Mouse (Mus musculus) heart, embryonic 10.5 days (tissue): ENCODE measurements around the gene Tmc7. TPM values are rescaled to one million over a fixed set of nuclear protein-coding genes. Genes with fewer than 3 reads are reported as not detected.

Experiments used
- DNase-seq: peaks from one replicate; pipeline ENCODE4 v3.0.0-alpha.2; 2017; ENCODE audit warnings: low spot score
- H3K27ac ChIP-seq: fragments of 300-500 bp; sonication (generic); 2 replicates; pipeline ENCODE4 v1.5.1; 2016; ENCODE audit warnings: mild to moderate bottlenecking
- H3K27me3 ChIP-seq: fragments of 300-500 bp; sonication (generic); 2 replicates; pipeline ENCODE4 v1.6.1; 2016; ENCODE audit warnings: mild to moderate bottlenecking; ENCODE audit not compliant: poor library complexity, insufficient read depth, severe bottlenecking
- H3K36me3 ChIP-seq: fragments of 300-500 bp; sonication (generic); 2 replicates; pipeline ENCODE4 v1.6.1; 2016; ENCODE audit warnings: mild to moderate bottlenecking, moderate library complexity
- H3K4me1 ChIP-seq: fragments of 300-500 bp; sonication (generic); 2 replicates; pipeline ENCODE4 v1.6.1; 2016; ENCODE audit warnings: mild to moderate bottlenecking
- H3K4me3 ChIP-seq: fragments of 300-500 bp; sonication (generic); 2 replicates; pipeline ENCODE4 v1.5.1; 2016; ENCODE audit warnings: mild to moderate bottlenecking, moderate library complexity
- H3K9me3 ChIP-seq: fragments of 300-500 bp; sonication (generic); 2 replicates; pipeline ENCODE4 v1.6.1; 2016; ENCODE audit warnings: mild to moderate bottlenecking, moderate library complexity
- WGBS: fragments of 180-500 bp; shearing (Covaris S2); methylation state at CpG from one replicate; pipeline ENCODE4 v1.1.7; 2016; 5-methylcytosine and 5-hydroxymethylcytosine counted together
- polyA plus RNA-seq: library from polyadenylated mRNA; unstranded; fragments of >200 nt; fragmentation: Nextera tagmentation; extraction: Ambion mirVana; gene quantifications from 2 replicates; pipeline ENCODE4 v1.2.1, GENCODE M21; 2016

Tmc7 gene
- polyA plus RNA-seq, 1 experiment from 2014 or later, result 2.8 TPM

- Histone ChIP-seq H3K36me3 (0 out of 2 replicates have a peak, but pooled peaks cover 7% of the 10 kb centered on the region), H3K9me3 (no peaks in the 10 kb centered on the region; the same call in 1 of the 2 replicates), H3K4me3 (no peak overlapping the region), H3K27me3 (peaks cover 15% of the 10 kb centered on the region), H3K4me1 (peaks cover 11% of the 10 kb centered on the region; the same call in 1 of the 2 replicates), H3K27ac (peak overlapping the region; percentile 12; the same call in 1 of the 2 replicates)
- DNase-seq, result no peak
- WGBS, result 55% methylated on average over 3 of the region's 3 CpGs
These were observed 6.3 kb downstream of the Tmc7 start for GRCm38 (mm10) chr7:118578269-118578668.

GRCm38 (mm10) chr7:118572039-118572438 is 12.5 kb downstream of the Tmc7 start:
- H3K36me3 ChIP-seq, result no peaks in the 10 kb centered on the region
- H3K27ac ChIP-seq, result no peak overlapping the region
- no peaks in the 10 kb centered on the region for H3K27me3 ChIP-seq
- no peak for DNase-seq
- H3K4me3 ChIP-seq, result no peak overlapping the region
- no peaks in the 10 kb centered on the region for H3K4me1 ChIP-seq
- no peaks in the 10 kb centered on the region for H3K9me3 ChIP-seq
- 62% methylated on average over 5 of the region's 5 CpGs for WGBS

DNA sequence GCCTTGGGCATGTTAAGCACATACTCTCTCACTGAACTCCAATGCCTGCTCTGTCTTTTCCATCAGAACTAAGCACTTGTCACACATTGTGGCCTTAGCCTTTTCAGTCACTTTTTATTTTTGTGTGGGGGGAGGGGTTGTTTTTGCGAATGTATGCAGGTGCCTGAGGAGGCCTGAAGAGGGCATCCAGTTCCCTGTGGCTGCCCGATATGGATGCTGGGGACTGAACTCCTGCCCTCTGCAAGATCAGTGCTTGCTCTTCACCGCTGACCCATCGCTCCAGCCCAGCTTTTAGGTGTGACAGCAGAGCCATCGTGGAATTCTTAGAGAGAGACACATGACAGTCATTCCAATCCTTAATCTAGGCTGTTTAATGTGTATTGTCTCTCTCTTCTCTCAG is 13.2 kb downstream of the Tmc7 start:
- no peaks in the 10 kb centered on the region for H3K27me3 ChIP-seq
- no peak overlapping the region for H3K4me3 ChIP-seq
- WGBS, result 43% methylated on average over 5 of the region's 5 CpGs
- no peaks in the 10 kb centered on the region for H3K4me1 ChIP-seq
- no peaks in the 10 kb centered on the region for H3K36me3 ChIP-seq
- H3K9me3 ChIP-seq, result no peaks in the 10 kb centered on the region
- H3K27ac ChIP-seq, result no peak overlapping the region
- DNase-seq, result no peak

GRCm38 (mm10) chr7:118569121-118569543 is 15.4 kb downstream of the Tmc7 start:
- Histone ChIP-seq H3K27ac (no peak overlapping the region), H3K27me3 (no peaks in the 10 kb centered on the region), H3K9me3 (no peaks in the 10 kb centered on the region), H3K36me3 (no peaks in the 10 kb centered on the region), H3K4me1 (no peaks in the 10 kb centered on the region), H3K4me3 (no peak overlapping the region)
- 81% methylated on average over 6 of the region's 6 CpGs for whole genome bisulfite sequencing
- no peak for DNase-seq

DNA sequence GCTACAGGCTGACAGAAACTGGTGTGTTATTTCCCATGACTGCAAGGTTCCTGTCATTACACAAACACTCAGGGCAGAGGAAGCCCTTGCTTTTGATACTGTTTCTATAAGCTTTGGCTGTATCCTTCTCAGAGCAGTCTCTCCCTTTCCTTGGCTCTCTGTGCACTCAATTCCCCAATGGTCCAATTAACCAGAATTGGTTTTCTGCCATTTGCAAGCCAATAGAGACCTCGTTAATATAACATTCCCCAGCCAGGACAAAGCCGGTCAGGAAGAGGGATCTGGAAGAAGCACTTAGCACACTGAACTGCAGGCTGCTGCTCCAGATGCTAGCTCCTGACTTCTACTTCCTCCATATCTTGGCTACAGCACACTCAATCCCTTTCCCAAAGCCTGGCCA is 30.2 kb downstream of the Tmc7 start:
- 92% methylated on average over 2 of the region's 2 CpGs for WGBS
- Histone ChIP-seq H3K4me3 (no peak overlapping the region), H3K4me1 (no peaks in the 10 kb centered on the region), H3K36me3 (peaks cover 5% of the 10 kb centered on the region; the same call in 1 of the 2 replicates), H3K27ac (no peak overlapping the region), H3K27me3 (no peaks in the 10 kb centered on the region), H3K9me3 (no peaks in the 10 kb centered on the region)
- no peak for DNase-seq

DNA sequence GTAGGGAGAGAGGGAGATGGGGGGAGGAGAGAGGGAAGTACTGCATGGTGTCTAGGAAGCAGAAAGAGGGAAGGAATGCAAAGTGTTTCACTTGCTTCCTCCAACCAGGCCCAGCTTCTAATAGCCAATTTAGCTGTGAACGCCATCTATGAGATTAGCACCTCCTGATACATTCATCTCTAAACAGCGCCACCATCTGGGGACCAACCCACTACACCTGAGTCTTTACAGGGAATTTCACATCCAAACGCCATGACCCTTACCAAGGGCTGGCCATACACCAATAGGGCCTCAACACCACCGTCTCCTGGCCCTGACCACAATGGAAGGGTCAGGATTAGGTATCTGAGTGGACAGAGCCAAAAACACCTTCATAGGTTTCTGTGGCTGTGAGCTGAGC is 30.7 kb downstream of the Tmc7 start:
- Histone ChIP-seq H3K36me3 (peaks cover 8% of the 10 kb centered on the region; the same call in 1 of the 2 replicates), H3K4me3 (no peak overlapping the region), H3K9me3 (no peaks in the 10 kb centered on the region), H3K4me1 (no peaks in the 10 kb centered on the region), H3K27me3 (no peaks in the 10 kb centered on the region), H3K27ac (no peak overlapping the region)
- no peak for DNase-seq
- 67% methylated on average over 4 of the region's 4 CpGs for WGBS

GRCm38 (mm10) chr7:118547451-118547850 is 37.1 kb downstream of the Tmc7 start:
- 72% methylated on average over 10 of the region's 10 CpGs for WGBS
- DNase-seq, result no peak
- Histone ChIP-seq H3K9me3 (no peaks in the 10 kb centered on the region), H3K4me3 (no peak overlapping the region), H3K36me3 (peaks cover 8% of the 10 kb centered on the region; the same call in 1 of the 2 replicates), H3K27ac (no peak overlapping the region), H3K27me3 (no peaks in the 10 kb centered on the region; the same call in 1 of the 2 replicates), H3K4me1 (no peaks in the 10 kb centered on the region)

DNA sequence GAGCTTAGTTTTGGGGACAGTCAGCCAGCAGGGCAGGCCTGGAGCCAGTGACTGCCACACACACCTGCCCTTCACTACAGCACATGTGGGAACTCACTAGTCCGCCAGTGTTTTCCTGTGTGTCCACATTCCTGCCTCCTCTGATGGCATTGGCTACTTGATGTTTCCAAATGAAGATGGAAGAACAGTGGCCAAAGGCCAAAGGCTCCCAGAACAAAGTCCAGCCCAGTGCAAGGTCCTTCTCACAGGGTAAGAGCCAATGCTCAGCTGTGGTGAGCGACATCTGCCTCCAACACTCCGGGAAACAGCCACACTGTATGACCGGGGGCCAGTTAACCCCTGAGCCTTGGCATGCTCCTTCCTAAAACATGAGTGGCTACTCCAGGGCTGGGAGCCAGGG is 40.4 kb downstream of the Tmc7 start:
- H3K9me3 ChIP-seq, result no peaks in the 10 kb centered on the region
- H3K4me3 ChIP-seq, result no peak overlapping the region
- 86% methylated on average over 4 of the region's 4 CpGs for WGBS
- no peak for DNase-seq
- H3K4me1 ChIP-seq, result no peaks in the 10 kb centered on the region
- no peak overlapping the region for H3K27ac ChIP-seq
- no peaks in the 10 kb centered on the region; the same call in 1 of the 2 replicates for H3K27me3 ChIP-seq
- H3K36me3 ChIP-seq, result 0 out of 2 replicates have a peak, but pooled peaks cover under 1% of the 10 kb centered on the region

GRCm38 (mm10) chr7:118535076-118535475 is 49.5 kb downstream of the Tmc7 start:
- Histone ChIP-seq H3K27ac (no peak overlapping the region), H3K4me1 (peaks cover 4% of the 10 kb centered on the region; the same call in 1 of the 2 replicates), H3K36me3 (no peaks in the 10 kb centered on the region), H3K27me3 (no peaks in the 10 kb centered on the region), H3K4me3 (no peak overlapping the region), H3K9me3 (no peaks in the 10 kb centered on the region)
- DNase-seq, result no peak
- WGBS, result 87% methylated on average over 4 of the region's 4 CpGs

DNA sequence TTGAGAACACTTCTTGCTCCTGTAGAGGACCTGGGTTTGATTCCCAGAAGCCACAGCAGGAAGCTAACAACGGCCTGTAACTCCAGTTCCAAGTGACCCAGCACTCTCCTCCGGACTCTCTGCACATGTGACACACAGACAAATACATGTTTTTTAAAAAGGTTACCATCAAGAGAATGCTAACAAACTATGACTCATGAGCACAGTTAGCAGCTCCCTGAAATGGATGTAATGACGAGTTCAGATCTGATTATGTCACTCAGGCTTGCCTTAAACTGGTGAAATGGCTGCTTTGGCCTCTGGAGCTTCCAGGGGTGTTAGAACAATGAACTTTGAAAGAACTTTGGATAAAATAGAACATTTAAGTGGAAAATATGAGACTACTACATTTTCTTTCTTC is 50.2 kb downstream of the Tmc7 start:
- no peak overlapping the region for H3K4me3 ChIP-seq
- WGBS, result 75% methylated on average over 3 of the region's 3 CpGs
- H3K27ac ChIP-seq, result no peak overlapping the region

DNA sequence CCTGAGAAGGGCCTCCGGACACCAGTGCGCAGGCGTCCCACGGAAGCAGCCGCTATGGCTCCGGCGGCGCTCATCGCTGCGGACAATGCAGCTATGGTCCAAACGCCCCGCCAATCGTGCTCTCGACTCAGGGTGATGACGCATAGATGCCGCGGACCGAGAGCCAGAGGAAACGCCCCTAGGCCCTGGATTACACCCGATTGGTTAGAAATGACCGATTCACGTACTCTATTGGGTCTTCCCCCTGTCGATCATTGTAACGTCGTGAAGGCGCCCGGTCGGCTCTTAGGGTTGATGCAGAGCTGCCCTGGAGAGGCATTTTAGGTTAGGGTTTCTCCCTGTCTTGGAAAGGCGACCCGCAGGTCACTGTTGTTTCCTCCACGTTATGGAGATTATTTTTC is 51.4 kb downstream of the Tmc7 start, which contains the start of gene Coq7:
Gene Coq7, minus strand, starts transcription at position 179 of the 401 bp plus-strand sequence.
- H3K4me3 ChIP-seq, result peak within 1 kb of the TSS; percentile 80
- under 1% methylated on average over 31 of the region's 31 CpGs for WGBS
- H3K27ac ChIP-seq, result peak within 1 kb of the TSS; percentile 100
- H3K36me3 ChIP-seq, result 0 out of 2 replicates have a peak, but pooled peaks cover under 1% of the 10 kb centered on the region
- peak; percentile 98 for DNase-seq
- H3K4me1 ChIP-seq, result peaks cover 4% of the 10 kb centered on the region; the same call in 1 of the 2 replicates
- no peaks in the 10 kb centered on the region for H3K9me3 ChIP-seq
- no peaks in the 10 kb centered on the region for H3K27me3 ChIP-seq

More for the DNA sequence above, 50.2 kb downstream of the Tmc7 start:
- Histone ChIP-seq H3K36me3 (no peaks in the 10 kb centered on the region), H3K27me3 (no peaks in the 10 kb centered on the region), H3K9me3 (no peaks in the 10 kb centered on the region), H3K4me1 (peaks cover 4% of the 10 kb centered on the region; the same call in 1 of the 2 replicates)
- DNase-seq, result no peak

DNA sequence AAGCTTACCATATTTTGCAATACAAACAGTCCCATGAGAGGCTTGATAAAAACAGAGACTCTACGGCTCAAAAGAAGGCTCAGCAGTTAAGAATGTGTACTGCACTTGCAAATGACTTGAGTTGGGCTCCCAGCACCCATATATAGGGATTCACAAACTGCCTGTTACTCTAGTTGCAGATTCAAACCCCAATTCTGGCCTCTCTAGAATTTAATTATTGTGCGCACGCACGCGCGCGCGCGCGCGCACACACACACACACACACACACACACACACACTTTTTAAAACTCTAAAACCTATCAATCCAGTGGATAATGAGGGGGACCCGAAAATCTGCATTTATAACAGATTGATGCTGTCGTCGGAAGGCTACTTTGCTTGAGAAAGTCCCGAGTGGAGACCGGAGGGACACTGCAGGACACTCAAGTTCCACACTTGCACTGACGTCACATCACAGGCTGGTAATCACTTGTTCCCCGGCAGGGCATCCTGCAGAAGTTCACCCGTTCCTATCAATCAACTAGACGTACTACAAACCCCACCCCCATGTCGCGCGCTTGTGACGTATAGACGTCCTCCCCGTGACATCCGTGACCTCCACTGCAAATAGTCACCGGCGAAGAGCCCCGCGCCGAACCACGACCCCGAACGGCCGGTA is 51.9 kb downstream of the Tmc7 start:
- Histone ChIP-seq H3K27ac (peak overlapping the region; percentile 100), H3K27me3 (no peaks in the 10 kb centered on the region), H3K4me3 (peak overlapping the region; percentile 80), H3K4me1 (peaks cover 4% of the 10 kb centered on the region; the same call in 1 of the 2 replicates), H3K36me3 (peaks cover 5% of the 10 kb centered on the region), H3K9me3 (no peaks in the 10 kb centered on the region)
- peak; percentile 99 for DNase-seq
- WGBS, result 2% methylated on average over 36 of the region's 36 CpGs

DNA sequence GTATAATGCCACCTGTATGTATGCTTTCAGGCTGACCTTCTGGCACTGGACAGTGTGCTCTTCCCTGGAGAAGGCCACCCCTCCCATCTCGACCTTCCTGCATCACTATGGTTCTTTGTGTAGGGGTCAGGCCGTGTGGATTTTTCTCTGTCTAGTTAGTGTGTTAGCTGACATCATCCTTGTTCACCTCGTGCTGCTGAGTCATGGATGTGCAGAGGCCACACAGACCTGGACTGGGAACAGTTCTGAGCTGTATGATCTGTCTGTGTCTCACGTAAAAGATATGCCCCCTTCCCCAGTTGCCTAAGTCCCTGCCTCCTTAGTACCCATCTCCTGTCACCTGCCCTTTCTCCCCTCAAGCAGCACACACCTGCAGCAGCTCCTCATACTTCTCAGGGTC is 57.6 kb downstream of the Tmc7 start:
- no peak overlapping the region for H3K4me3 ChIP-seq
- H3K27ac ChIP-seq, result no peak overlapping the region
- 72% methylated on average over 4 of the region's 4 CpGs for WGBS
- H3K9me3 ChIP-seq, result no peaks in the 10 kb centered on the region
- peaks cover 49% of the 10 kb centered on the region for H3K36me3 ChIP-seq
- H3K4me1 ChIP-seq, result 0 out of 2 replicates have a peak, but pooled peaks cover under 1% of the 10 kb centered on the region
- DNase-seq, result no peak
- no peaks in the 10 kb centered on the region for H3K27me3 ChIP-seq
